Mouse (Mus musculus) liver, postnatal 0 days (tissue): ENCODE measurements at regions not wholly inside any gene's neighbourhood (a gene's known extent, or its start where the extent isn't known, plus 50 kb on each side); places are given as distances from the start of the nearest gene placed in this dataset.
A peak's percentile ranks its signal among the peaks of the same experiment; 100 is the strongest.

Experiments used
- ATAC-seq: fragments of 200-750 bp; cut with Nextera tagmentation; 2 replicates; pipeline ENCODE4 v1.8.0; 2017; ENCODE audit warnings: mild to moderate bottlenecking, moderate library complexity
- DNase-seq: peaks from one replicate; pipeline ENCODE4 v3.0.0-alpha.2; 2016
- H3K27ac ChIP-seq: fragments of 300-500 bp; sonication (generic); 2 replicates; pipeline ENCODE4 v1.5.1; 2014; ENCODE audit warnings: antibody characterized with exemption, moderate library complexity, mild to moderate bottlenecking, low read depth
- H3K27me3 ChIP-seq: fragments of 300-500 bp; sonication (generic); 2 replicates; pipeline ENCODE4 v1.6.1; 2014; ENCODE audit warnings: low read length, control low read depth, mixed read lengths; ENCODE audit not compliant: insufficient read depth
- H3K36me3 ChIP-seq: fragments of 300-500 bp; sonication (generic); replicated peaks from 2 replicates; pipeline ENCODE4 v1.6.1; 2014; ENCODE audit warnings: mild to moderate bottlenecking, control low read depth, low read length, moderate library complexity, mixed read lengths; ENCODE audit not compliant: insufficient read depth
- H3K4me1 ChIP-seq: fragments of 300-500 bp; sonication (generic); 2 replicates; pipeline ENCODE4 v1.6.1; 2014; ENCODE audit warnings: antibody characterized with exemption, mild to moderate bottlenecking, control low read depth; ENCODE audit not compliant: insufficient read depth
- H3K4me2 ChIP-seq: fragments of 300-500 bp; sonication (generic); 2 replicates; pipeline ENCODE4 v1.6.1; 2014; ENCODE audit warnings: low read depth, mild to moderate bottlenecking, low read length, moderate library complexity, mixed read lengths
- H3K4me3 ChIP-seq: fragments of 300-500 bp; sonication (generic); 2 replicates; pipeline ENCODE4 v1.5.1; 2014; ENCODE audit warnings: low read depth, low read length
- H3K9ac ChIP-seq: fragments of 300-500 bp; sonication (generic); replicated peaks from 2 replicates; pipeline ENCODE4 v1.6.1; 2014; ENCODE audit warnings: mild to moderate bottlenecking, moderate library complexity
- H3K9me3 ChIP-seq: fragments of 300-500 bp; sonication (generic); 2 replicates; pipeline ENCODE4 v1.6.1; 2016; ENCODE audit warnings: mild to moderate bottlenecking, control low read depth, low read length, mixed read lengths
- CTCF ChIP-seq: sonication (generic); IDR thresholded peaks from 2 replicates; pipeline ENCODE4 v1.5.1; 2016; ENCODE audit warnings: antibody characterized with exemption, low read depth
- EP300 ChIP-seq: IDR thresholded peaks from 2 replicates; pipeline ENCODE4 v1.6.1; 2016; ENCODE audit warnings: antibody characterized with exemption, low read depth, mild to moderate bottlenecking
- WGBS: fragments of 180-500 bp; shearing (Covaris S2); extraction: QIAGEN DNeasy Blood & Tissue Kit; methylation state at CpG from one replicate; pipeline ENCODE4 v1.1.7; 2014; ENCODE audit not compliant: insufficient replicate concordance; 5-methylcytosine and 5-hydroxymethylcytosine counted together

GRCm38 (mm10) chr13:85484790-85485189 lies 195.9 kb upstream of the Rasa1 start:
- TF ChIP-seq EP300 = no peak
- no peak for TF ChIP-seq CTCF
- ATAC-seq (no peak), DNase-seq (no peak)
- Histone ChIP-seq H3K4me3 (no peak overlapping the region), H3K27me3 (no peaks in the 10 kb centered on the region), H3K9me3 (no peaks in the 10 kb centered on the region), H3K36me3 (no peaks in the 10 kb centered on the region), H3K4me1 (no peaks in the 10 kb centered on the region), H3K9ac (no peak overlapping the region), H3K4me2 (no peak overlapping the region), H3K27ac (no peak overlapping the region)
- WGBS = 46% methylated on average over 3 of the region's 3 CpGs

DNA sequence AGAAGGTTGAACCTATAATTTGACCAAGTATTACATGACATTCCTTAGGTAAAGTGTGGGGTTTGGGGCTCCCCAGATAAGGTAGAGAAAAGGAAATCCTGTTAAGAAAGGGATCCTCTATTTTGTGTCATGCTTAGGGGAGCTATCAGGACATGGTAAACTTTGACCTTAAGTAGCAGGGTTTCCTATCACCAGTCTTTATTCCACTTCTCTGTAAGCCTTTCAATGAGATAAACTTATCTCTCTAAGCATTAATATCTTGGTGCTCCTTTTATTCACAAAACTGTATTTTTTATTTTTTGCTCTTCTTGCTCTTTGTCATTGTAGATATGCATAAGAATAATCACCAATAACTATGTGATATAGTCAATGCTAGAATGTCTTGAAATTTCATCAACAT lies 194.4 kb upstream of the Rasa1 start:
- Histone ChIP-seq H3K27me3 (no peaks in the 10 kb centered on the region), H3K9ac (no peak overlapping the region), H3K4me3 (no peak overlapping the region), H3K4me2 (no peak overlapping the region), H3K27ac (no peak overlapping the region), H3K36me3 (no peaks in the 10 kb centered on the region), H3K4me1 (no peaks in the 10 kb centered on the region), H3K9me3 (no peaks in the 10 kb centered on the region)
- TF ChIP-seq EP300 = no peak
- DNase-seq = no peak
- no peak for ATAC-seq

DNA sequence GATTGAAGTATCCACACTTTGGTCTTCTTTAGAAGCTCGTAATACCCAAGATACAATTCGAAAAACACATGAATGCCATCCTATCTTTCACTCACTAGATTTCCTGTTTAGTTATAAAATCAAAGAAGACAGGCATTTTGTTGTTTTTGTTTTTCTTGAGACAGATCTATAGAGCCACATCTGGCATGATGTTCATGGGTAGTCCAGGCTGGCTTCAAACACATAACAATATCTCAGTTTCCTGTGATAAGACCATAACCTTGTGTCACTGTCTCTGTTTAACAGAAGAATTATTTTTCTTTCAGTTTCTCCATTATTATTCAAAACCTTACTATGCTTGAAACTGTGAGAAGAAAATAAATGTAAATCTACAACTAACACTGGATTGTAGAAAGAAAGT lies 190.5 kb upstream of the Rasa1 start:
- H3K4me2 ChIP-seq = no peak overlapping the region
- 67% methylated on average over 2 of the region's 2 CpGs for WGBS
- no peak overlapping the region for H3K27ac ChIP-seq
- H3K4me1 ChIP-seq = no peaks in the 10 kb centered on the region
- no peaks in the 10 kb centered on the region for H3K36me3 ChIP-seq
- no peak for TF ChIP-seq CTCF
- no peak for TF ChIP-seq EP300
- DNase-seq (no peak), ATAC-seq (no peak)
- no peak overlapping the region for H3K4me3 ChIP-seq
- H3K9me3 ChIP-seq = no peaks in the 10 kb centered on the region
- no peaks in the 10 kb centered on the region for H3K27me3 ChIP-seq
- no peak overlapping the region for H3K9ac ChIP-seq

GRCm38 (mm10) chr13:85476274-85476846 lies 187.4 kb upstream of the Rasa1 start:
- no peak overlapping the region for H3K27ac ChIP-seq
- H3K9me3 ChIP-seq = no peaks in the 10 kb centered on the region
- H3K27me3 ChIP-seq = no peaks in the 10 kb centered on the region
- no peaks in the 10 kb centered on the region for H3K4me1 ChIP-seq
- no peak overlapping the region for H3K4me3 ChIP-seq
- no peaks in the 10 kb centered on the region for H3K36me3 ChIP-seq
- no peak overlapping the region for H3K9ac ChIP-seq
- TF ChIP-seq EP300 (no peak), CTCF (no peak)
- WGBS = 55% methylated on average over 4 of the region's 4 CpGs
- DNase-seq (no peak), ATAC-seq (peak; percentile 59)
- no peak overlapping the region for H3K4me2 ChIP-seq

GRCm38 (mm10) chr13:85471340-85471739 lies 182.4 kb upstream of the Rasa1 start:
- ATAC-seq (no peak), DNase-seq (no peak)
- Histone ChIP-seq H3K4me2 (no peak overlapping the region), H3K4me1 (no peaks in the 10 kb centered on the region), H3K4me3 (no peak overlapping the region), H3K27ac (no peak overlapping the region), H3K9ac (no peak overlapping the region), H3K9me3 (no peaks in the 10 kb centered on the region), H3K36me3 (no peaks in the 10 kb centered on the region), H3K27me3 (no peaks in the 10 kb centered on the region)
- 81% methylated on average over 5 of the region's 5 CpGs for WGBS
- no peak for TF ChIP-seq EP300
- no peak for TF ChIP-seq CTCF

DNA sequence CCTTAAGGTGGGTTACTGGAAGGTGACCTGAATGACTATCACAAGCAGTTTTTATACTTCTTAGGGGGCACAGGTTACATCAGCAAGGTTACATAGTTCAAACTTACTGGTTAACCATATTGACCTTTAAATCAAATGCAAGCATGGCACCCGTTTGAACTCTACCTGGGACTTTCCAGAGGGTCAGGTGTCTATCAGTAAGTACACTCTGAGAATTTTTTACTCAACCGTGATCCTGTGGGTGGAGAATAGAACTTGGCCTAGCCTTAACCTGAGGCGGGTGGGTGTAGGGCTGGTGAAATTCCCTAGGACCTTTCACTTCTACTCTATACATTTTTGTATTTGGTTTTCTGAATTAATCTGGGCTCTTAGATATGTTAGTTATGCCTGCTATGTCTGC lies 170.5 kb upstream of the Rasa1 start:
- 60% methylated on average over 3 of the region's 3 CpGs for WGBS
- H3K9ac ChIP-seq = no peak overlapping the region
- no peaks in the 10 kb centered on the region for H3K36me3 ChIP-seq
- H3K27me3 ChIP-seq = no peaks in the 10 kb centered on the region
- H3K4me3 ChIP-seq = no peak overlapping the region
- no peak for ATAC-seq
- no peak overlapping the region for H3K4me2 ChIP-seq
- no peak for DNase-seq
- H3K9me3 ChIP-seq = no peaks in the 10 kb centered on the region
- H3K27ac ChIP-seq = no peak overlapping the region
- H3K4me1 ChIP-seq = no peaks in the 10 kb centered on the region
- TF ChIP-seq CTCF (no peak), EP300 (no peak)

- TF ChIP-seq CTCF (no peak), EP300 (no peak)
- Histone ChIP-seq H3K4me2 (no peak overlapping the region), H3K27me3 (no peaks in the 10 kb centered on the region), H3K9ac (no peak overlapping the region), H3K4me3 (no peak overlapping the region), H3K36me3 (no peaks in the 10 kb centered on the region), H3K4me1 (no peaks in the 10 kb centered on the region), H3K27ac (no peak overlapping the region), H3K9me3 (no peaks in the 10 kb centered on the region)
- ATAC-seq (no peak), DNase-seq (no peak)
These were observed 169.7 kb upstream of the Rasa1 start for GRCm38 (mm10) chr13:85458611-85459010.
